Mouse (Mus musculus) lung, embryonic 14.5 days (tissue): Measurements from ENCODE around the gene Bcat2. TPM values are rescaled to one million over a fixed set of nuclear protein-coding genes. Genes with fewer than 3 reads are reported as not detected.

ENCODE experiments used
- ATAC-seq: fragments of 200-750 bp; cut with Nextera tagmentation; 2 replicates; pipeline ENCODE4 v1.8.0; 2017; ENCODE audit warnings: mild to moderate bottlenecking, moderate TSS enrichment, moderate library complexity; ENCODE audit not compliant: insufficient read depth
- DNase-seq: peaks from one replicate; pipeline ENCODE4 v3.0.0-alpha.2; 2015
- H3K27ac ChIP-seq: fragments of 300-500 bp; sonication (generic); 2 replicates; pipeline ENCODE4 v1.5.1; 2014; ENCODE audit warnings: low read depth, mild to moderate bottlenecking, moderate library complexity
- H3K27me3 ChIP-seq: fragments of 300-500 bp; sonication (generic); 2 replicates; pipeline ENCODE4 v1.6.1; 2014; ENCODE audit warnings: low read length, control low read depth; ENCODE audit not compliant: insufficient read depth
- H3K36me3 ChIP-seq: fragments of 300-500 bp; sonication (generic); 2 replicates; pipeline ENCODE4 v1.6.1; 2014; ENCODE audit warnings: control low read depth; ENCODE audit not compliant: insufficient read depth
- H3K4me1 ChIP-seq: fragments of 300-500 bp; sonication (generic); 2 replicates; pipeline ENCODE4 v1.6.1; 2014; ENCODE audit warnings: antibody characterized with exemption, control low read depth; ENCODE audit not compliant: insufficient read depth
- H3K4me2 ChIP-seq: fragments of 300-500 bp; sonication (generic); 2 replicates; pipeline ENCODE4 v1.6.1; 2014; ENCODE audit warnings: mild to moderate bottlenecking
- H3K4me3 ChIP-seq: fragments of 300-500 bp; sonication (generic); 2 replicates; pipeline ENCODE4 v1.5.1; 2014; ENCODE audit warnings: low read depth, low read length
- H3K9ac ChIP-seq: fragments of 300-500 bp; sonication (generic); 2 replicates; pipeline ENCODE4 v1.6.1; 2014
- H3K9me3 ChIP-seq: fragments of 300-500 bp; sonication (generic); 2 replicates; pipeline ENCODE4 v1.6.1; 2016; ENCODE audit warnings: low read depth, low read length, control low read depth
- CTCF ChIP-seq: IDR thresholded peaks from 2 replicates; pipeline ENCODE4 v1.5.1; 2016; ENCODE audit warnings: antibody characterized with exemption, low read depth
- WGBS: fragments of 180-500 bp; shearing (Covaris S2); extraction: QIAGEN DNeasy Blood & Tissue Kit; methylation state at CpG from one replicate; pipeline ENCODE4 v1.1.7; 2014; 5-methylcytosine and 5-hydroxymethylcytosine counted together
- polyA plus RNA-seq: library from polyadenylated mRNA; unstranded; fragments of >200 nt; fragmentation: Nextera tagmentation; extraction: Ambion mirVana; gene quantifications from 2 replicates; pipeline ENCODE4 v1.2.1, GENCODE M21; 2014

Gene Bcat2
- polyA plus RNA-seq, 1 experiment from 2014 or later: 53.4 TPM

DNA sequence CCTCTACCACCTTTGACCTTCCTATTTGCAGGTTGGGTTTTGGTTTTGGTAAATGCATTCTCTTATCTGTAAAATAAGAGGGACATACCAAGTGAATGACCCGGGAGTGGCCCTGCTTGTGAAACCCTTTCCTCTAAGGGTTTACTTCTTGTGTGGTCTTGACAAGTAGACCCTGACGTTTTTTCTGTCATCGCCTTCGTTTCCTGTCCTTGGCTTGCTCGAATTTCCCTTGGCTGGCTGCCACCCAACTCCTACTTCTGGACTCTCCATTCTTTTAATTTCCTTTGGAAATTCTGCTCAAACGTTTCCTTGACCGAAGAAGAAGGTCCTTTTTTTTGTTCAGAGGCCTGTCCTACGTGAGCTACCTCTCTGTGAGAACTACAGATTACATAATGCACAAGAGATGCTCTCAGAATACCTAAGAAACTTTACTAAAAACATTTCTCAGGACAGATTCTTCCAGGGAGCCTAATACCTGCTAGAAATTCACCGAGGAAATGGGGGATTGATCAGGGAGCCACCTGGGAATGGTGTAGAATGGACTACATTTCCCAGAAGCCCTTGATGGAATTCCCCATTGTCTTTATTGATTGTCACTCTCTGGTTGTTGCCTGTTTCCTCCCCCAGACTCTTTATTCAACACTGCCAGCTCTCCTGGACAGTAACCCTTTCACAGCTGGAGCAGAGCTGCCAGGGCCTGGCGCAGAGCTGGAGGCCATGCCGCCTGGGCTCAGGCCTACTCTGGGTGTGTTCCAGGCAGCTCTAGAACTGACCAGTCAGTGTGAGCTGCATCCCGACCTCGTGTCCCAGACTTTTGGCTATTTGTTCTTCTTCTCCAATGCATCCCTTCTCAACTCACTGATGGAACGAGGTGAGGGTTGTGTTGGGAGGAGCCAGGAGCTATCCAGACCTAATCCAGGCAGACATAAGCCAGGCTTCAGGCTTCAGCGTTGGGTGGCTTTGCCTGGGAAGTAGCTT, 66.0 kb downstream of the Bcat2 start:
- WGBS: 49% methylated on average over 15 of the region's 15 CpGs
- Histone ChIP-seq H3K9me3 (no peaks in the 10 kb centered on the region), H3K4me1 (peaks cover 27% of the 10 kb centered on the region), H3K27me3 (no peaks in the 10 kb centered on the region), H3K4me3 (no peak overlapping the region), H3K4me2 (peak overlapping the region; percentile 3; the same call in 1 of the 2 replicates), H3K36me3 (peaks cover 14% of the 10 kb centered on the region; the same call in 1 of the 2 replicates), H3K27ac (peak overlapping the region; percentile 79; the same call in 1 of the 2 replicates), H3K9ac (no peak overlapping the region)
- ATAC-seq (0 out of 2 replicates have a peak, but pooled peaks have one; percentile 15), DNase-seq (peak; percentile 91)
- TF ChIP-seq CTCF: no peak

- H3K4me1 ChIP-seq: peaks cover 34% of the 10 kb centered on the region
These were observed 67.8 kb downstream of the Bcat2 start for GRCm38 (mm10) chr7:45637710-45638109.

DNA sequence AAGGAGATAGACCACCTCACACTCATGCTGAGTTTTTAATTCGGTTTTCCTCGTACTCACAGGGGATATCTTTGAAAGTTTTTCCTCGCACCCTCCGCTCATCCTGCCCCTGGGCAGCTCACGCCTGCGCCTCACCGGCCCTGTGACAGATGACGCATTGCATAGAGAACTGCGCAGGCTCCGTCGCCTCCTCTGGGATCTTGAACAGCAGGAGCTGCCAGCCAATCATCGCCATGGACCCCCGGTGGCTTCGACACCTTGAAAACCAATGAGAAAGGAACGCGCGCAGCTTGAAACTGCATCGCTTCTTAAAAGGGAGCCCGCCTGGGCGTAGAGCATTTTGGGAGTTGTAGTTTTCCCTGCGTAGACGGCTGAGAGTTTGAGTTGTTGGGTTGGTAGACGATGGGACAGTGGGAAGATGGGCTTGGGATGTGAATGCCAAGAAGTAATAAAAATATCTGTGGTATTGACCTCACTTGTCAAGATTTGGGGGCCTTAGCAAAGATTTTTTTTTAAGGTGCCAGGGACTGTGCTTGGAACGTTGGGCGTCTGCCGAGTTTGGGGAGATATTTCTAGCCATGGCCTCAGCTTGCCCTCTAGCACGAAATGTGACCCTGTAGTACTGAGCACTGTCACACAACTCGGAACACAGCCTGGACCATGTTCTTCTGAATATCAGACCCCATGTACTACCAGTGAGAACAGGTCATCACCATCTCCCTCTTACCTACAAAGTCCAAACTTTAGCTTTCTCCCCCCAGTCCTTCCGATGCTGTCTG, 68.9 kb downstream of the Bcat2 start:
- TF ChIP-seq CTCF: no peak
- H3K4me2 ChIP-seq: peak overlapping the region; percentile 62
- H3K4me1 ChIP-seq: peaks cover 36% of the 10 kb centered on the region
- H3K27ac ChIP-seq: no peak overlapping the region
- no peaks in the 10 kb centered on the region for H3K27me3 ChIP-seq
- no peak overlapping the region for H3K9ac ChIP-seq
- ATAC-seq (peak; percentile 82), DNase-seq (peak; percentile 99)
- peak overlapping the region; percentile 31 for H3K4me3 ChIP-seq
- 20% methylated on average over 29 of the region's 29 CpGs for whole genome bisulfite sequencing
- peaks cover 14% of the 10 kb centered on the region; the same call in 1 of the 2 replicates for H3K36me3 ChIP-seq
- H3K9me3 ChIP-seq: no peaks in the 10 kb centered on the region

More at GRCm38 (mm10) chr7:45637710-45638109, 67.8 kb downstream of the Bcat2 start:
- Histone ChIP-seq H3K9me3 (no peaks in the 10 kb centered on the region), H3K27me3 (no peaks in the 10 kb centered on the region), H3K4me3 (peak overlapping the region; percentile 31; the same call in 1 of the 2 replicates), H3K9ac (no peak overlapping the region), H3K36me3 (peaks cover 14% of the 10 kb centered on the region; the same call in 1 of the 2 replicates), H3K4me2 (peak overlapping the region; percentile 62), H3K27ac (no peak overlapping the region)
- TF ChIP-seq CTCF: no peak
- WGBS: 91% methylated on average over 6 of the region's 6 CpGs
- DNase-seq (no peak), ATAC-seq (no peak)

Other genes with a start within 250 kb of the Bcat2 start
- gene Trpm4, start 236.4 kb upstream of the Bcat2 start, polyA plus RNA-seq: 11.4 and 15.7 TPM in 2 replicates
- gene Hrc, start 234.9 kb upstream of the Bcat2 start, polyA plus RNA-seq: 0.58 and 1.2 TPM in 2 replicates
- gene Ppfia3, start 203.1 kb upstream of the Bcat2 start, polyA plus RNA-seq: 3.1 and 3.2 TPM in 2 replicates
- 0.30 and 0.87 TPM in 2 replicates for gene Lin7b, start 199.6 kb upstream of the Bcat2 start, polyA plus RNA-seq
- 74.0 and 88.2 TPM in 2 replicates for gene Snrnp70, start 174.4 kb upstream of the Bcat2 start, polyA plus RNA-seq
- 0.08 TPM in 1 of 2 replicates, not detected in the other for gene Kcna7, start 164.5 kb upstream of the Bcat2 start, polyA plus RNA-seq
- gene Ntf5, start 156.5 kb upstream of the Bcat2 start, polyA plus RNA-seq: 1.9 and 2.2 TPM in 2 replicates
- gene Lhb, start 149.3 kb upstream of the Bcat2 start, polyA plus RNA-seq: not detected in 2 replicates
- gene Gys1, start 135.3 kb upstream of the Bcat2 start, polyA plus RNA-seq: 35.7 and 36.0 TPM in 2 replicates
- 163 and 173 TPM in 2 replicates for gene Ruvbl2, start 132.1 kb upstream of the Bcat2 start, polyA plus RNA-seq
- 4,463 and 4,749 TPM in 2 replicates for gene Ftl1, start 110.3 kb upstream of the Bcat2 start, polyA plus RNA-seq
- 135 and 139 TPM in 2 replicates for gene Bax, start 103.3 kb upstream of the Bcat2 start, polyA plus RNA-seq
- gene Tulp2, start 88.3 kb upstream of the Bcat2 start, polyA plus RNA-seq: 0.47 and 0.86 TPM in 2 replicates
- not detected in 2 replicates for gene Gm45808, start 83.3 kb upstream of the Bcat2 start, polyA plus RNA-seq
- gene Dhdh, start 81.3 kb upstream of the Bcat2 start, polyA plus RNA-seq: 3.0 and 3.3 TPM in 2 replicates
- gene Nucb1, start 59.7 kb upstream of the Bcat2 start, polyA plus RNA-seq: 194 and 201 TPM in 2 replicates
- gene Ppp1r15a, start 43.9 kb upstream of the Bcat2 start, polyA plus RNA-seq: 15.6 and 17.5 TPM in 2 replicates
- gene Plekha4, start 43.8 kb upstream of the Bcat2 start, polyA plus RNA-seq: 1.9 and 2.1 TPM in 2 replicates
- gene Hsd17b14, start 15.3 kb upstream of the Bcat2 start, polyA plus RNA-seq: 0.57 and 0.66 TPM in 2 replicates
- not detected in 2 replicates for gene Fgf21, start 45.3 kb downstream of the Bcat2 start, polyA plus RNA-seq
- 0.13 and 0.58 TPM in 2 replicates for gene Fut1, start 47.1 kb downstream of the Bcat2 start, polyA plus RNA-seq
- 0.28 and 0.35 TPM in 2 replicates for gene Izumo1, start 51.7 kb downstream of the Bcat2 start, polyA plus RNA-seq
- 29.4 and 35.3 TPM in 2 replicates for gene Rasip1, start 57.3 kb downstream of the Bcat2 start, polyA plus RNA-seq
- gene Mamstr, start 69.8 kb downstream of the Bcat2 start, polyA plus RNA-seq: 8.1 and 9.2 TPM in 2 replicates
- 0.22 and 0.75 TPM in 2 replicates for gene Fut2, start 96.2 kb downstream of the Bcat2 start, polyA plus RNA-seq
- gene Ntn5, start 113.9 kb downstream of the Bcat2 start, polyA plus RNA-seq: 0.28 and 0.30 TPM in 2 replicates
- gene Sec1, start 124.2 kb downstream of the Bcat2 start, polyA plus RNA-seq: 0.08 TPM in 1 of 2 replicates, not detected in the other
- gene Car11, start 129.7 kb downstream of the Bcat2 start, polyA plus RNA-seq: 2.0 and 4.3 TPM in 2 replicates
- 2.1 TPM in 2 replicates for gene Dbp, start 134.9 kb downstream of the Bcat2 start, polyA plus RNA-seq
- gene Rpl18, start 145.3 kb downstream of the Bcat2 start, polyA plus RNA-seq: 1,245 and 1,303 TPM in 2 replicates
- gene Sphk2, start 147.8 kb downstream of the Bcat2 start, polyA plus RNA-seq: 21.9 and 23.8 TPM in 2 replicates
- 0.92 and 1.1 TPM in 2 replicates for gene Fam83e, start 151.1 kb downstream of the Bcat2 start, polyA plus RNA-seq
- not detected in 2 replicates for gene Spaca4, start 155.7 kb downstream of the Bcat2 start, polyA plus RNA-seq
- gene Lmtk3, start 213.6 kb downstream of the Bcat2 start, polyA plus RNA-seq: 0.76 and 1.9 TPM in 2 replicates
- 5.0 and 5.9 TPM in 2 replicates for gene Sult2b1, start 214.5 kb downstream of the Bcat2 start, polyA plus RNA-seq
- 109 and 110 TPM in 2 replicates for gene Cyth2, start 244.4 kb downstream of the Bcat2 start, polyA plus RNA-seq